Mouse (Mus musculus): ENCODE results near the gene Egfl8. TPM values are rescaled to one million over a fixed set of nuclear protein-coding genes. Genes with fewer than 3 reads are reported as not detected.
A peak's percentile ranks its signal among the peaks of the same experiment; 100 is the strongest.

The Egfl8 gene
- polyA plus RNA-seq, 1 experiment from 2014 or later = 3.8 TPM

- H3K4me2 ChIP-seq = no peak overlapping the region
- H3K4me1 ChIP-seq (ENCODE audit: control insufficient read depth, insufficient read depth, low read length) = peaks cover 30% of the 10 kb centered on the region
- no peak overlapping the region for H3K4me3 ChIP-seq (ENCODE audit: low read depth, low read length)
- no peak overlapping the region for H3K27ac ChIP-seq (ENCODE audit: low read depth, low read length)
- 89% methylated on average over 8 of the region's 8 CpGs for WGBS
- no peaks in the 10 kb centered on the region; the same call in 1 of the 2 replicates for H3K36me3 ChIP-seq (ENCODE audit: control insufficient read depth, insufficient read depth, low read length)
- DNase-seq (ENCODE audit: low spot score, missing footprints) (no peak), ATAC-seq (ENCODE audit: low FRiP score) (no peak)
- H3K9me3 ChIP-seq (ENCODE audit: control insufficient read depth, low read length) = no peaks in the 10 kb centered on the region
- H3K9ac ChIP-seq (ENCODE audit: low read length) = no peak overlapping the region
- H3K27me3 ChIP-seq (ENCODE audit: control insufficient read depth, insufficient read depth, low read length) = no peaks in the 10 kb centered on the region
Measured at GRCm38 (mm10) chr17:34585121-34585520, 30.6 kb downstream of the Egfl8 start.

DNA sequence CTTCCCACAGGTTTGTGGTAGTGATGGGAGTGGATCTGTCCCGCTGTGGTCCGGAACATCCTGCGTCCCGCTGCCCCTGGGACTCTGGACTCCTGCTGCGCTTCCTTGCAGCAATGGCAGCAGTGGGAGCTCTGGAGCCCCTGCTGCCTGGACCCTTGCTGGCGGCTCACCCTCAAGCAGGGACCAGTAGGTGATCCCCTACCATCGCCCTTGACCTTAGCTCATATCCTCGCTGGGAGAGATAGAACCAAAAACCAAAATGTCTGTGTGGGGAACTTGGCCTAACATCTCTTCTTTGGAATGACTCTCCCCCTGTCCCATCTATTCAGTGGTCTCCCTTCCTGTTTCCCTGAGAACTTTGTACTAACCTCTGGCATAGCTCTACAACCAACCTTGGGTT, 32.0 kb downstream of the Egfl8 start:
- Histone ChIP-seq H3K4me3 (ENCODE audit: low read depth, low read length) (no peak overlapping the region), H3K36me3 (ENCODE audit: control insufficient read depth, insufficient read depth, low read length) (no peaks in the 10 kb centered on the region; the same call in 1 of the 2 replicates), H3K4me1 (ENCODE audit: control insufficient read depth, insufficient read depth, low read length) (peaks cover 17% of the 10 kb centered on the region), H3K4me2 (no peak overlapping the region), H3K9me3 (ENCODE audit: control insufficient read depth, low read length) (no peaks in the 10 kb centered on the region), H3K27me3 (ENCODE audit: control insufficient read depth, insufficient read depth, low read length) (no peaks in the 10 kb centered on the region), H3K27ac (ENCODE audit: low read depth, low read length) (no peak overlapping the region), H3K9ac (ENCODE audit: low read length) (no peak overlapping the region)
- DNase-seq (ENCODE audit: low spot score, missing footprints) = no peak
- 78% methylated on average over 8 of the region's 8 CpGs for whole genome bisulfite sequencing
- ATAC-seq (ENCODE audit: low FRiP score) = no peak

DNA sequence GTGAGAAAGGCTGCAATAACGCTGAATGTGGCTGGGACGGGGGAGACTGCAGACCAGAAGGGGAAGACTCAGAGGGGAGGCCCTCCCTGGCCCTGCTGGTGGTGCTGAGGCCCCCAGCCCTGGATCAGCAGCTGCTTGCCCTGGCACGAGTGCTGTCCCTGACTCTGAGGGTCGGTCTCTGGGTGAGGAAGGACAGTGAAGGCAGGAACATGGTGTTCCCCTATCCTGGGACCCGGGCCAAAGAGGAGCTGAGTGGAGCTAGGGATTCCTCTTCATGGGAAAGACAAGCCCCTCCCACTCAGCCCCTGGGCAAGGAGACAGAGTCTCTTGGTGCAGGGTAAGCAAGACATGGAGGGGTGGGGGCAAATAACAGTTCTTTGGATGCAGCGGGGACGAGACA, 32.4 kb downstream of the Egfl8 start:
- Histone ChIP-seq H3K4me1 (ENCODE audit: control insufficient read depth, insufficient read depth, low read length) (peaks cover 13% of the 10 kb centered on the region), H3K9ac (ENCODE audit: low read length) (no peak overlapping the region), H3K9me3 (ENCODE audit: control insufficient read depth, low read length) (no peaks in the 10 kb centered on the region), H3K36me3 (ENCODE audit: control insufficient read depth, insufficient read depth, low read length) (no peaks in the 10 kb centered on the region; the same call in 1 of the 2 replicates), H3K4me3 (ENCODE audit: low read depth, low read length) (no peak overlapping the region), H3K27me3 (ENCODE audit: control insufficient read depth, insufficient read depth, low read length) (no peaks in the 10 kb centered on the region), H3K4me2 (no peak overlapping the region), H3K27ac (ENCODE audit: low read depth, low read length) (no peak overlapping the region)
- ATAC-seq (ENCODE audit: low FRiP score) (no peak), DNase-seq (ENCODE audit: low spot score, missing footprints) (no peak)
- 56% methylated on average over 7 of the region's 7 CpGs for WGBS

DNA sequence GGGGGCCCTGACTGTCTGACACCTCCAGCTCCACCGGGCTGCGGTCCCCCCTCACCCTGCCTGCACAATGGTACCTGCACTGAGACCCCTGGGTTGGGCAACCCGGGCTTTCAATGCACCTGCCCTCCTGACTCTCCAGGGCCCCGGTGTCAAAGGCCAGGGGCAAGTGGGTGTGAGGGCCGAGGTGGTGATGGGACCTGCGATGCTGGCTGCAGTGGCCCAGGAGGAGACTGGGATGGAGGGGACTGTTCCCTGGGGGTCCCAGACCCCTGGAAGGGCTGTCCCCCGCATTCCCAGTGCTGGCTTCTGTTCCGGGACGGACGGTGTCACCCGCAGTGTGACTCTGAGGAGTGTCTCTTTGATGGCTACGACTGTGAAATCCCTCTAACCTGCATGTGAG, 33.2 kb downstream of the Egfl8 start:
- H3K4me1 ChIP-seq (ENCODE audit: control insufficient read depth, insufficient read depth, low read length) = peaks cover 10% of the 10 kb centered on the region
- no peak overlapping the region for H3K4me3 ChIP-seq (ENCODE audit: low read depth, low read length)
- WGBS = 85% methylated on average over 12 of the region's 12 CpGs
- no peak overlapping the region for H3K27ac ChIP-seq (ENCODE audit: low read depth, low read length)
- H3K27me3 ChIP-seq (ENCODE audit: control insufficient read depth, insufficient read depth, low read length) = no peaks in the 10 kb centered on the region
- ATAC-seq (ENCODE audit: low FRiP score) (no peak), DNase-seq (ENCODE audit: low spot score, missing footprints) (no peak)
- no peak overlapping the region for H3K4me2 ChIP-seq
- no peaks in the 10 kb centered on the region; the same call in 1 of the 2 replicates for H3K36me3 ChIP-seq (ENCODE audit: control insufficient read depth, insufficient read depth, low read length)
- no peaks in the 10 kb centered on the region for H3K9me3 ChIP-seq (ENCODE audit: control insufficient read depth, low read length)
- H3K9ac ChIP-seq (ENCODE audit: low read length) = 0 out of 2 replicates have a peak overlapping the region, but pooled peaks have one; percentile 33

GRCm38 (mm10) chr17:34578070-34578469, 37.7 kb downstream of the Egfl8 start:
- 86% methylated on average over 3 of the region's 3 CpGs for WGBS
- Histone ChIP-seq H3K9ac (ENCODE audit: low read length) (no peak overlapping the region), H3K9me3 (ENCODE audit: control insufficient read depth, low read length) (no peaks in the 10 kb centered on the region), H3K4me2 (no peak overlapping the region), H3K4me1 (ENCODE audit: control insufficient read depth, insufficient read depth, low read length) (no peaks in the 10 kb centered on the region), H3K36me3 (ENCODE audit: control insufficient read depth, insufficient read depth, low read length) (no peaks in the 10 kb centered on the region), H3K4me3 (ENCODE audit: low read depth, low read length) (no peak overlapping the region), H3K27ac (ENCODE audit: low read depth, low read length) (no peak overlapping the region), H3K27me3 (ENCODE audit: control insufficient read depth, insufficient read depth, low read length) (no peaks in the 10 kb centered on the region)
- no peak for DNase-seq (ENCODE audit: low spot score, missing footprints)
- no peak for ATAC-seq (ENCODE audit: low FRiP score)

- Histone ChIP-seq H3K9ac (ENCODE audit: low read length) (no peak overlapping the region), H3K4me3 (ENCODE audit: low read depth, low read length) (no peak overlapping the region), H3K9me3 (ENCODE audit: control insufficient read depth, low read length) (no peaks in the 10 kb centered on the region), H3K27ac (ENCODE audit: low read depth, low read length) (no peak overlapping the region), H3K27me3 (ENCODE audit: control insufficient read depth, insufficient read depth, low read length) (no peaks in the 10 kb centered on the region), H3K4me1 (ENCODE audit: control insufficient read depth, insufficient read depth, low read length) (no peaks in the 10 kb centered on the region), H3K4me2 (no peak overlapping the region), H3K36me3 (ENCODE audit: control insufficient read depth, insufficient read depth, low read length) (no peaks in the 10 kb centered on the region)
- no peak for DNase-seq (ENCODE audit: low spot score, missing footprints)
- WGBS = 74% methylated on average over 5 of the region's 5 CpGs
- no peak for ATAC-seq (ENCODE audit: low FRiP score)
Measured at GRCm38 (mm10) chr17:34576577-34576976, 39.2 kb downstream of the Egfl8 start.

DNA sequence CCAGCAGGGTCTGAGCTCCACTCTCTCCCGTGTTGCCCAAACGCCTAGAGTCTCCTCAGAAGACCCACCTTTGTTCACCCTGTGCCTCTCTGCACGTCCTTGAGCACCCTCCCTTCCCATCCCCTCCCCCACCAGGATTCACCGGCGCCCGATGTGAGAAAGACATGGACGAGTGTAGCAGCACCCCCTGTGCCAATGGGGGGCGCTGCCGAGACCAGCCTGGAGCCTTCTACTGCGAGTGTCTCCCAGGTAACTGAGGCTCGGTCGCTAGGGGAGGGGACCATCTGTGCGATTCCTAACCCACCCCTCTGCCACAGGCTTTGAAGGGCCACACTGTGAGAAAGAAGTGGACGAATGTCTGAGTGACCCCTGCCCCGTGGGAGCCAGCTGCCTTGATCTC, 43.4 kb downstream of the Egfl8 start:
- Histone ChIP-seq H3K27ac (ENCODE audit: low read depth, low read length) (no peak overlapping the region), H3K4me3 (ENCODE audit: low read depth, low read length) (no peak overlapping the region), H3K36me3 (ENCODE audit: control insufficient read depth, insufficient read depth, low read length) (no peaks in the 10 kb centered on the region), H3K9me3 (ENCODE audit: control insufficient read depth, low read length) (no peaks in the 10 kb centered on the region), H3K9ac (ENCODE audit: low read length) (no peak overlapping the region), H3K4me1 (ENCODE audit: control insufficient read depth, insufficient read depth, low read length) (no peaks in the 10 kb centered on the region), H3K4me2 (no peak overlapping the region), H3K27me3 (ENCODE audit: control insufficient read depth, insufficient read depth, low read length) (no peaks in the 10 kb centered on the region)
- ATAC-seq (ENCODE audit: low FRiP score) = 0 out of 2 replicates have a peak, but pooled peaks have one; percentile 35
- no peak for DNase-seq (ENCODE audit: low spot score, missing footprints)
- WGBS = 8% methylated on average over 15 of the region's 15 CpGs

DNA sequence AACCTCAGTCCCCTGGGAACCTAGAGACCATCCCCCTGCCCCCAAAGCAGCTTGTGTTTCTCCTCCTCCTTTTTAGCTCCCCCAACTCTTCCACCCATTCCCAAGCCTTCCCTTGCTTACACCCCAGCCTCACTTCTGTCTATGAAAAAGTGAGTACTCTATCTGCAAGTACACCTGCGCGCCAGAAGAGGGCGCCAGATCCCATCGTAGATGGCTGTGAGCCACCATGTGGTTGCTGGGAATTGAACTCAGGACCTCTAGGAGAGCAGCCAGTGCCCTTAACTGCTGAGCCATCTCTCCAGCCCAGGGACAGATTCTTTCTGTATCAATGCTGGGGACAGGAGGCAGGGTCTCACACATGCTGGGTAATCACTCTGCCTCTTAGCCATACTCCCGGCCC, 43.9 kb downstream of the Egfl8 start:
- Histone ChIP-seq H3K9me3 (ENCODE audit: control insufficient read depth, low read length) (no peaks in the 10 kb centered on the region), H3K36me3 (ENCODE audit: control insufficient read depth, insufficient read depth, low read length) (no peaks in the 10 kb centered on the region), H3K4me2 (no peak overlapping the region), H3K9ac (ENCODE audit: low read length) (no peak overlapping the region), H3K27me3 (ENCODE audit: control insufficient read depth, insufficient read depth, low read length) (no peaks in the 10 kb centered on the region), H3K27ac (ENCODE audit: low read depth, low read length) (no peak overlapping the region), H3K4me1 (ENCODE audit: control insufficient read depth, insufficient read depth, low read length) (no peaks in the 10 kb centered on the region), H3K4me3 (ENCODE audit: low read depth, low read length) (no peak overlapping the region)
- DNase-seq (ENCODE audit: low spot score, missing footprints) (no peak), ATAC-seq (ENCODE audit: low FRiP score) (no peak)
- 13% methylated on average over 5 of the region's 5 CpGs for WGBS

DNA sequence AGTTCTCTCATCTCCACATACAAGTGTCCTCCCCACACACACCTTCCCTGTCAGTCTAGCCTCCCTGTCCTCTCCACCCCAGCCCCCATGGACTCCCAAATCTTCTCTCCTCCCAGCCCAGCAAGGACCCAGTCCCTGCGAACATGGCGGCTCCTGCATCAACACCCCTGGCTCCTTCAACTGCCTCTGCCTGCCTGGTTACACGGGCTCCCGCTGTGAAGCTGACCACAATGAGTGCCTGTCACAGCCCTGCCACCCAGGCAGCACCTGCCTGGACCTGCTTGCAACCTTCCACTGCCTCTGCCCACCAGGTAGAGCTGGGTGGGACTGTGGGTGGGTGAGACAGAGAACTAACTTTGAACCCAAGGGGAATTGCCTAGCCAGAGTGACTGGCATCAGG, 45.9 kb downstream of the Egfl8 start:
- Histone ChIP-seq H3K4me2 (no peak overlapping the region), H3K27me3 (ENCODE audit: control insufficient read depth, insufficient read depth, low read length) (no peaks in the 10 kb centered on the region), H3K4me3 (ENCODE audit: low read depth, low read length) (no peak overlapping the region), H3K4me1 (ENCODE audit: control insufficient read depth, insufficient read depth, low read length) (no peaks in the 10 kb centered on the region), H3K27ac (ENCODE audit: low read depth, low read length) (no peak overlapping the region), H3K9me3 (ENCODE audit: control insufficient read depth, low read length) (no peaks in the 10 kb centered on the region), H3K9ac (ENCODE audit: low read length) (no peak overlapping the region), H3K36me3 (ENCODE audit: control insufficient read depth, insufficient read depth, low read length) (no peaks in the 10 kb centered on the region)
- DNase-seq (ENCODE audit: low spot score, missing footprints) (no peak), ATAC-seq (ENCODE audit: low FRiP score) (no peak)
- WGBS = 66% methylated on average over 4 of the region's 4 CpGs

GRCm38 (mm10) chr17:34568421-34568820, 47.4 kb downstream of the Egfl8 start:
- no peak for ATAC-seq (ENCODE audit: low FRiP score)
- Histone ChIP-seq H3K27ac (ENCODE audit: low read depth, low read length) (no peak overlapping the region), H3K9ac (ENCODE audit: low read length) (no peak overlapping the region), H3K9me3 (ENCODE audit: control insufficient read depth, low read length) (no peaks in the 10 kb centered on the region), H3K36me3 (ENCODE audit: control insufficient read depth, insufficient read depth, low read length) (no peaks in the 10 kb centered on the region), H3K4me3 (ENCODE audit: low read depth, low read length) (no peak overlapping the region), H3K27me3 (ENCODE audit: control insufficient read depth, insufficient read depth, low read length) (no peaks in the 10 kb centered on the region), H3K4me2 (no peak overlapping the region), H3K4me1 (ENCODE audit: control insufficient read depth, insufficient read depth, low read length) (no peaks in the 10 kb centered on the region)
- WGBS = 81% methylated on average over 13 of the region's 13 CpGs
- DNase-seq (ENCODE audit: low spot score, missing footprints) = no peak
